Mouse (Mus musculus): ENCODE measurements around the gene Atf6b.
A peak's percentile ranks its signal among the peaks of the same experiment; 100 is the strongest.

The Atf6b gene

GRCm38 (mm10) chr17:34627093-34627942, 19.6 kb upstream of the Atf6b start:
- DNase-seq (ENCODE audit: low spot score in 2 of 2), result peak; percentile 85 to 88

GRCm38 (mm10) chr17:34627943-34628643, 18.9 kb upstream of the Atf6b start, which contains the start of gene Ppt2:
Gene Ppt2 (minus strand): TSS chr17:34628510.
- no peak for DNase-seq (ENCODE audit: low spot score in 2 of 2)

- DNase-seq (ENCODE audit: low spot score in 2 of 2), result no peak
Measured at GRCm38 (mm10) chr17:34628644-34628967, 18.3 kb upstream of the Atf6b start.

GRCm38 (mm10) chr17:34629221-34629751, 17.7 kb upstream of the Atf6b start, which contains the start of gene Prrt1:
Gene Prrt1 (plus strand): TSS chr17:34629533.
- DNase-seq (ENCODE audit: low spot score in 2 of 2), result peak; percentile 68 to 71

GRCm38 (mm10) chr17:34629796-34630603, 16.9 kb upstream of the Atf6b start:
- DNase-seq (ENCODE audit: low spot score in 2 of 2), result no peak

GRCm38 (mm10) chr17:34630761-34631301, 16.1 kb upstream of the Atf6b start:
- DNase-seq (ENCODE audit: low spot score in 2 of 2), result no peak

- no peak for DNase-seq (ENCODE audit: low spot score in 2 of 2)
Measured at GRCm38 (mm10) chr17:34631647-34632046, 15.3 kb upstream of the Atf6b start.

GRCm38 (mm10) chr17:34632261-34632691, 14.7 kb upstream of the Atf6b start:
- peak; percentile 86 to 90 for DNase-seq (ENCODE audit: low spot score in 2 of 2)

GRCm38 (mm10) chr17:34635671-34636070, 11.3 kb upstream of the Atf6b start:
- no peak for DNase-seq (ENCODE audit: low spot score in 2 of 2)

- no peak for DNase-seq (ENCODE audit: low spot score in 2 of 2)
Measured at GRCm38 (mm10) chr17:34637459-34637858, 9.5 kb upstream of the Atf6b start.

GRCm38 (mm10) chr17:34639461-34640255, 7.3 kb upstream of the Atf6b start:
- DNase-seq (ENCODE audit: low spot score in 2 of 2), result no peak

- DNase-seq (ENCODE audit: low spot score in 2 of 2), result no peak
Measured at GRCm38 (mm10) chr17:34640778-34641601, 6.0 kb upstream of the Atf6b start.

GRCm38 (mm10) chr17:34641945-34642344, 5.0 kb upstream of the Atf6b start:
- DNase-seq (ENCODE audit: low spot score in 2 of 2), result no peak

GRCm38 (mm10) chr17:34643379-34643778, 3.6 kb upstream of the Atf6b start:
- DNase-seq (ENCODE audit: low spot score in 2 of 2), result no peak

- DNase-seq (ENCODE audit: low spot score in 2 of 2), result no peak
Measured at GRCm38 (mm10) chr17:34643944-34644343, 3.0 kb upstream of the Atf6b start.

GRCm38 (mm10) chr17:34644608-34645007, 2.3 kb upstream of the Atf6b start, which contains the start of gene Fkbpl:
Gene Fkbpl (plus strand): TSS chr17:34644764.
- DNase-seq (ENCODE audit: low spot score in 2 of 2), result peak; percentile 96 to 98

- DNase-seq (ENCODE audit: low spot score in 2 of 2), result no peak
Measured at GRCm38 (mm10) chr17:34645256-34645829, 1.6 kb upstream of the Atf6b start.

GRCm38 (mm10) chr17:34645831-34646511, 975 bp upstream of the Atf6b start:
- no peak for DNase-seq (ENCODE audit: low spot score in 2 of 2)
